Mouse (Mus musculus) c-Kit-negative CD71-positive TER-119-positive erythroid progenitor cells, embryonic 14.5 days (primary cell): ENCODE data around the gene Rpl36.
"Not testable (repeated sequence)": the region's sequence is repeated elsewhere in the genome, so short reads cannot be mapped to it uniquely, and the experiment has no call there.

Source experiments
- DNase-seq: peaks from one replicate; pipeline ENCODE4 v3.0.0-alpha.2; 2013; ENCODE audit warnings: low read depth, low spot score

Gene Rpl36

DNA sequence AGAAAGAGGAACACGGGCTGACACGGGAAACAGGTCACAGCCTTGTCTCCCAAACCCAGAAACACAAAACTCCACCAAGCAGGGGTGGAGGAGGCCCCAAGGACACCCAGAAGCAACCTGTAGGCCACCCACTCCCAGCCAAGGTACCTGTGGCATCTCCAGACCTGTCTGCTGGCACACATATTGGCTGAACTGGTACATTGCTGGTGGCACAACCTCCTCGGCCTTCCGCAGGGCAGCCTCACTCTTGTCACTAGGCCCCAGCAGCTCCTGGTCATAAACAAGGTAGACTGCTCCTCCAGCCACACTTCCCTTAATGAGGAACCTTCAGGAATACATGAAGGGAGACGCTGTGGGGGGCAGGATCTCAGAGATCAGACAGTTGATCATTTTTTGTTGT, 4.5 kb upstream of the Rpl36 start:
- no peak for DNase-seq

DNA sequence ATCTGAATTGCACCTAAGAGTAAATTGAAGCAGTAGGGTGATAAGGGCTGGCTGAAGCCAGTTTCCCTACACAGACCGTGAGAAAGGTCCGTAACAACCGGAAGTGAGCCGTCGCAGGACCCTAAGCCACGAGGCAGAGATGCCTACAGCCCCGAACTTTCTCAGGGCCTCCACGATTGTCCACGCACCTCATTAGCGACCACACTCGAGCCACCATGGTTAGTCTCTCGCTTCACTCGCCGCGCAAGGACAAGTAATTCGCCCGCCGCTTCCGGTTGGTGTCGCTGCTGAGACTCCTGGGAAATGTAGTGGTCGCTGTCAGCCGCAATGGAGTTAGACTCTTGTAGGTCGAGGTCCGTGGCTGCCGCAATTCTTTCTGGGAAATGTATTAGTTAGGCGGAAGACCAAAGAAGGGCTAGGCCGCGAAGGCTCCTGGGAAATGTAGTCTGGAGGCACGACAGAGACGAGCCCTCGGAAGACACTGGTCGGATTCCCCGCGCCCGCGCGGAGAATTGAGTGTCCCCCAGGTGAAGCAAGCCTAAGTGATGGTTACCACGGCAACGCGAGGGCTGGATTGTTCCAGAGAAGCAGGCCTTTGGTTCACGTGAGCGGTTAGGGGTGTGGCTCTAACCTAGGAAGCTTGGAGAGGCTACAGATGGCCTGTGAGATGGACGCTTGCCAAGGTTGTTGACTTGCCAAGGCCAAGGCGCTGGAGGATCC, 3.6 kb upstream of the Rpl36 start, which contains the start of gene 2410015M20Rik:
TSS of gene 2410015M20Rik (minus strand) at position 320 of the 720 bp plus-strand sequence.
- DNase-seq = peak; percentile 91

DNA sequence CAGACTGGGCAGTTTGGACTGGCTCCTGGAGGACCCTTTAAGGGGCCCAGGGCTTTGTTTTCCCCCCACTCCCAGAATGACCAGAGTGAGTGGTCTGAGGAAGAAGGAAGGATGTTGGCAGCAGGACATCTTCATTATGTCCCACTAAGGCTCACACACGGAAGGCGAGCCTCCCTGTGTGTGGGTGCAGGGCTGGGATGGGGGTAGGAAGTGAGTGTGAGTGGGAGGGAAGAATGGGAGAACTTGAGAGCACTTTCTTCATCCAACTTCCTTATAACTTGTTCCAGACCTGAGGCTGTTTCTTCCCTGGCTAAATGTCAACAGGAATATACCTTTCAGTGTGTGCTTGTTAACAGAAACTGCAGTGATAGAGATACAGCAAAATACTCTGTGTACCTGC, 1.9 kb upstream of the Rpl36 start:
- DNase-seq = no peak

DNA sequence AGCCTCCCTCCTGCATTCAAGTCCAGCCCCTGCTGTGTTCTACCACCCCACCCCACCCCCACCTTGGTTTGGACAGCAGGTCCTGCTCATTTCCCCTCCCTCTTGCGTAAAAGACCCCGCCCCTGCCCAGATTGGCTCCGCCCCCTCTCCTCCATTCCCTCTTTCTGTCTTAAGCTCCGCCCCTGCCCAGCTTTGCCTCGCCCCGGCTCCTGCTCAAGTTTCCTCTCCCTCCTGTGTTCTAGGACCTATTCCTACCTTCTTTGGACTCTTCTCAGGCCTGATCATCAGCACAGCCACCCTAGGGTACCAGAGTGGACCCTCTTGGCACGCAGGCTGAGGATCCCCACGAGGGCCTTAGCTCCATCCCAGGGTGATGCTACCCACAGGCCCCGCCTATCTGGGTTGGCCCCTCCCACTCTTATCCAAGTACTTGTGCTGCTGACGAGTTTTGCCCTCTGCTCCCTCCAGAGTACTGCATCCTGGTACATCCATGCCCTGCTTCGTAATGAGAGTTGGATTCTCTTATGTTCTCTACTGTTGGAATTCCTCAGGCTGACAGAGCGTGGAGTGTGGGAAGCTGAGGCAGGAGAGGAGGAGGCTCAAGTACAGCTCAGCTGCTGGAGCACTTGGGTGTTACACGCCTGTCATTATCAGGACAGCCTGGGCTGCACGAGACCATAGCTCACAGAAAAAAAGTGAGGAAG, 1.2 kb upstream of the Rpl36 start:
- peak; percentile 66 for DNase-seq

DNA sequence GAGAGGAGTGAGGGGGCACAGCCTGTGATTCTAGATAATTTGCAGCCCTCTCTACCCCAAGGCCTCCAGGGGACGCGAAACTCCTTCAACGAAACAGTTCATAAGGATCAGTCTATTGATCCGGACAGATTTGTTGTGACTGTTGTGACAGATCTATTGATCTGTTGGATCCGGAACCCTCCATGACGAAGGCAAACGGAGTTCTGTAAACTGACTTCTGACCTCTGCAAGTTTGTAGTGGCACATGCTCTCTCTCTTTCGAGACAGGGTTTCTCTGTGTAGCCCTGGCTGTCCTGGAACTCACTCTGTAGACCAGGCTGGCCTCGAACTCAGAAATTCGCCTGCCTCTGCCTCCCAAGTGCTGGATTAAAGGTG, 664 bp upstream of the Rpl36 start:
- DNase-seq = not testable (repeated sequence)

DNA sequence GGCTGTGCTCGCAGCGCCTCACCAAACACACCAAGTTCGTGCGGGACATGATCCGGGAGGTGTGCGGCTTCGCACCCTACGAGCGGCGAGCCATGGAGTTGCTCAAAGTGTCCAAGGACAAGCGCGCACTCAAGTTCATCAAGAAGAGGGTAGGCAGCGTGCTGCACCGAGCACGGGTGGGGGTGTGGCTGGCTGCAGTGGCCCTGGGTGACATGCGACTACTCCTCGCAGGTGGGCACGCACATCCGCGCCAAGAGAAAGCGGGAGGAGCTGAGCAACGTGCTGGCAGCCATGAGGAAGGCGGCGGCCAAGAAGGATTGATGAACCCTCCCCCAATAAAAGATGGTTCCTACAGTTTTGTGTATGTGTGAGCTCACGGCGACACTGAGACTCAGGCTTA, 677 bp downstream of the Rpl36 start:
- DNase-seq = not testable (repeated sequence)

DNA sequence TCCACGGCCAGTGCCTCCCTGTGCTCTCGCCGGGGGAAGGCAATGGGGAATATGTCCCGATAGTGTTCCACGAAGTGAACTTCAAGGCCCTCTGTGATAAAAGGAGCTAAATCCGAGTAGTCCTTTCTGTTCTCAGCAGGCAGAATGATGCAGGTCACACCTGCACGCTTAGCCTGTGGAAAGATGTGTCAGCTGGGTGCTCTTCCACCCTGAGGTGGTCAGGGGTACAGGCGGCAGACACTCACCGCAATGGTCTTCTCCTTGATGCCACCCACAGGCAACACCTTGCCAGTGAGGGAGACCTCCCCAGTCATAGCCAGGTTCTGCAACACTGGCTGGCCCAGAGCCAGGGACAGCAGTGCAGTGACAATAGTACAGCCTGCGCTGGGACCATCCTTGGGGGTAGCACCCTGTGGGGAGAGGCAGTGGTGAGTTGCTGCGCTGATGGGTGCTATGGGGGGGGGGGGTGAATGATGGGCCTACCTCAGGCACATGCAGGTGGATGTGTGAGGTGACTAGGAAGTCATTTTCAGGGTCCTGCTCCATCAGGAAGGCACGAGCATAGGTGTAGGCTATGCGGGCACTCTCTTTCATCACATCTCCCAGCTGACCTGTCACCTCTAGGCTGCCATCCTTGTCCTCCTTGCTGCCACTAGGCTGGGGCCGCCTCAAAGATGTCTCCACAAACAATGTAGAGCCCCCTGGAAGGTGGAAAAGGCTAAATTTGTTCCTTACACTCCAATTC, 1.3 kb downstream of the Rpl36 start:
- no peak for DNase-seq

DNA sequence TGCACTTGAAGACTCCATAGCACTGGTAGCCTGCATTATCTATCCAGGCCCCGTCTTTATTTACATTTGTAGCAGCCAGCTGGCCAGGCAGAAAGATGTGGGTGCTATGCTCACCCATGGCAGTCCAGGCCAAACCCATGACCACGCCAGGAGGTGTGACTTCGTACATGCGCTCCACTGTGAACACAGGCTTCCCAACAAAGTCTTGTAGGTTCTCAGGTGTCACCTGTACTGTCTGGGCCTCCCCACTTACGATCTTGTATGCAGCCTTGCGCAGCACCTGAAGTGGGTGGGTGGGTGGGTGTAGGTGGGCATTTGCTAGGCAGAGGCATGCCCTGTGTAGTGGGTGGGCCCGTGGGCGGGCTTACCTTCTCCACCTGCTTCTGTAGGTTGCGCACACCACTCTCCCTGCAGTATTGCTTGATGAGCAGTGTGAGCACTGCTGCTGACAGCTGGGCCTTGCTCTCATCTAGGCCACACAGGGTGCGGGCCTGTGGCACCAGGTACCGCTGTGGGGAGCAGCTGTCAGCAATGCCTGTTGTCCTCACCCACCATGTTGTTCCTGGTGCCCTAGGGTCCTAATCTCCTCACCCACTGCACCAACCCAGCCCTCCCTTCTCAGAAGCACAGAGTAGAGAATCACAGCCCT, 2.0 kb downstream of the Rpl36 start:
- no peak for DNase-seq

DNA sequence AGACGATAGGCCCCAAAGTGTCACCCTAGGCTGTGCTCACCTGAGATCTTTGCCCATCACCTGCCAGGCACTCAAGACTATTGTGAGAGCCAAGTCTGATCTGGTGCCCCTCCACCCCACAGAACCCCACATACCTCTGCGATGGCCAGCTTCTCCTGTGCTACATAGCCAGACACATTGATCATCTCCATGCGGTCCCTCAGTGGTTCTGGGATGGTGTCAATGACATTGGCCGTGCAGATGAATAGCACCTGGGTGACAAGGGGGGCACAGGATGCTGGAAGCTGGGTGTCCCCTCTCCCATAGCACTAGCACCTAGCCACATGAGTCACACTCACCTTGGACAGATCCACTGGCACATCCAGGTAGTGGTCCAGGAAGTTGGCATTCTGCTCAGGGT, 2.6 kb downstream of the Rpl36 start:
- no peak for DNase-seq

DNA sequence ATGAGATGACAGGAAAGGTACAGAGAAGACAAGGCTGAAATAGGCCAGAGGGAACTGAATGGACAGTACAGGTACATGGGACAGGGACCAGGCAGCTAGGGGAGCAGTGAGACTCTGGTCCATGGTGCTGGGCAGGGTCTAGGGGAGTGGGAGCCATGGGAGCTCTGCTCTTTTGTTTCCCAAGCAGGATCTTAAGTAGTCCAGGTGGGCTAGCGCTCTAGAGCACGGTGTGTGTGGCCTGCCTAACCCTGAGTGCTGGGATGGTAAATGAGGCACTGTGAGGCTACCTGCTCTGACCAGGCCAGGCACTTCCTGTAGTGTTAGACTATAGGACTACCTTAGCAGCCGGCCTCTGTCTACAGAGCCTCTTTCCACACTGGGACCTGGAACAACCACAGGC, 3.5 kb downstream of the Rpl36 start:
- DNase-seq = no peak

DNA sequence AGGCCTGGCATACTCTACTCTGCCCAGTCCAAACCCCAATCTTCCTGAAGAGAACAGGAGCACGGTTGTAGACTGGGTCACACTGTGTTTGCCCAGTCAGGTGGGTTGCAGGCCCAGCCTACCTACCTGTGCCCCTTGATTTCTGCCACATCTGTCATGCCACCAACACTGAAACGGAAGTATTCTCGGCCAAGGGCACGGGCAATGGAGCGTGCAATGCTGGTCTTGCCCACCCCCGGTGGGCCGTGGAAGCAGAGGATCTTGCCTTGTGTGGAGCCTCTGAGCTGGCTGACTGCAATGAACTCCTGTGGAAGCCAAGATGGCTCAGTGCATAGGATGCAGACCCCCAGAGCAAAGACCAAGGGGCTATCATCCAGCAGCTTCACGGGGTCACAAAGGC, 4.4 kb downstream of the Rpl36 start:
- DNase-seq = no peak

DNA sequence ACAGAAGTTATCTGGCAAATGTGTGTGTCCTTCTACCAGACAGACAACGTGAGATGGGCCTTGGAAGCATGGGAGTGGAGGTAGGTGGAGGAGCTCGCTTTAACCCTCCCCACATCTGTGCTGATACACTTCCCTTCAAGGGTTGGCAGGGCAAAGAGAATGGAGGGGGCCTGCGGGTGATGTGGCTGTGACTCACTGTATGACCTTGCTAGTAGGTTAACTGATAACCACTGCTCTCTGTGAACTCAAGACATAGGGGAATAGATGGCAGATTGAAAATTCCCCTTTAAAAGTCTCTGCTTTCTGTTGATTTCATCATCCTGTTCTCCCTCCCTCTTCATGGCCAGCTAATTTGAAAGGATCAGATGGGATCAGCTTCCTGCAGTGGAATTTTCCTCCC, 12.3 kb downstream of the Rpl36 start:
- DNase-seq = no peak

DNA sequence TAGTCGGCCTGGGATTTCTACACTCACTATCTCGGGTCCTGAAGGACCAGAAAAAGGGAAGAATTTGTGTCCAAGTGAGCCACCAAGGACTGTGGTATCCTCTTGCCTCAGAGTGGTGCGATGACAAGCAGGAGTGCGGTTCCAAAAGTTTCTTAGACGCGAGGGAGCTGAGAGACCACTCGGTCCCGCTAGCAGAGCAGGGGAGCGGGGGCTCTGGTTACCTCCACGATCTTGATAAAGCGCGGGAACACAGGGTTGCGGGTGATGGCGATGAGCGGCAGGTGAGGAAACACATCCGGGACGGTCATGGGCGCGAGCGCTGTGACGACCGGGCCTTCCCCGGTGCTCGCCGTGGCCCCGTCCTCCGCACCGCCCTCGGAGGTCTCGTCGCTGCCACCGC, 13.0 kb downstream of the Rpl36 start:
- DNase-seq = no peak

DNA sequence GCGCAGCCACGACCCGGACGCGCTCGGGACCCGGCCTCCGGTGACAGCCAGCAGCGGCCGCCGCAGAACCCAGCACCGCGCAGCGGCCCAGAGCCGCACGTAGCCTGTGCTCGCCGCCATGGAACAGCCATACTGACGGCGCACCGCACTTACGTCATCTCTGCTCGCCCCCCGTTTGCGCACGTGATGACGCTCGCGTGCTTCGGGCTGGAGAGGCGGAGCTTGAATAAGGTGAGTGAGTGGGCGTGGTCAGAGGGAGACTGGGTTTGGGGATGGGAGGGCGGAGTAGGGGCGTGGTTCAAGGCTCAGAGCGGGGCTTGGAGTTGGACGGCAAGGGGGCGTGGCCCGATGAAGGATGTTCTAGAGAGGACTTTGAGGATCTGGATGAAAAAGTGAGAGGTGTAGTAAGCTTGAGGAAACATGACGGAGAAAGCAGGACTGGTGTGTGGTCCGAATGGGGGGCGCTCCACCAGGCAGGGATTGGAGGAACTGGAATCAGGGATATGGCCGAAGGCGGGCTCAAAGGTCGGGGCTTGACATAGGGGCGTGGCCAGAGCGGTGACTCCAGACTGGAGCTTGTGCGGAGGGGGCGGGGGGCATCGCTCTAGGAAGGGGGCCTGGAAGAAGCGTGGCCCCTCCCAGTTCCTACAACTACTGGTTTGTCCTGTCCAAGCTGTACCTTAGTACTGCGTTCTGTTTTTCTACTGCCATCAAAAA, 13.7 kb downstream of the Rpl36 start, which contains the start of gene Lonp1:
TSS of gene Lonp1 (minus strand) at position 134 of the 717 bp plus-strand sequence.
- peak; percentile 92 for DNase-seq

DNA sequence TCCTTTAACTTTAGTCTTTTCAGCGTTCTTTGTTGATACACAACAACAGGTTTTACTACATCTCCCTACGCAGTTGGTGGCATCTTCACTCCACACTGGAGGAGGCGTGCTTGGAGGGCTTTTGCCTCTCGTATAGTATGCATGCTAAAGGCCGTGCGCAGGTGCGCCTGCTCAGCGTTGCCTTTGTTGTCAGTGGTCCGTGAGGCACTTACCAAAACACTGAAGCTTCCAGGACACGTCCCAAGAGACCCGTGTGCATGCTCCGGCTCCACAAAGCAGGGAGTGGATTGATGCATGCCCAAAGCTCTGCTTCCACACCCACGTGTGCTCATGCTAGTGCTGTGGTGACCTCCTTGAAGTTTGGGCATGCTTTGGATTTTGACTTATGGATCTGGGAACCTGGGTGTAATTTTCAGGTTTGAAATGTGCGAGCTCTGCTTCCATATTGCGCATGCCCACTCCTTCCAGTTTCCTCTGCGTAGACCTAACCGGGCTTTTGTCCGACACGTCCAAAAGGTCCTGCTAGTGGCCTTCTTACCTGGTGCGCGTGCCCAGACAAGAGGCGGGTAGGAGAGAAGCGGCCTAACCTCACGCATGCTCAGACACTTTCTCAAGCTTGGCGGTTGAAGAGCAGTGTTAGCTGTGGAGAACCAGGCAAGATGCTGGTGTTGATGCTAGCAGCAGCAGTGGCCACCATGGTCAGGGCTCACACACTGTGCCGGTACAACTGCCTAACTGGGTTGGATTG, 14.5 kb downstream of the Rpl36 start, which contains the start of gene Catsperd:
TSS of gene Catsperd (plus strand) at position 614 of the 748 bp plus-strand sequence.
- DNase-seq = no peak

DNA sequence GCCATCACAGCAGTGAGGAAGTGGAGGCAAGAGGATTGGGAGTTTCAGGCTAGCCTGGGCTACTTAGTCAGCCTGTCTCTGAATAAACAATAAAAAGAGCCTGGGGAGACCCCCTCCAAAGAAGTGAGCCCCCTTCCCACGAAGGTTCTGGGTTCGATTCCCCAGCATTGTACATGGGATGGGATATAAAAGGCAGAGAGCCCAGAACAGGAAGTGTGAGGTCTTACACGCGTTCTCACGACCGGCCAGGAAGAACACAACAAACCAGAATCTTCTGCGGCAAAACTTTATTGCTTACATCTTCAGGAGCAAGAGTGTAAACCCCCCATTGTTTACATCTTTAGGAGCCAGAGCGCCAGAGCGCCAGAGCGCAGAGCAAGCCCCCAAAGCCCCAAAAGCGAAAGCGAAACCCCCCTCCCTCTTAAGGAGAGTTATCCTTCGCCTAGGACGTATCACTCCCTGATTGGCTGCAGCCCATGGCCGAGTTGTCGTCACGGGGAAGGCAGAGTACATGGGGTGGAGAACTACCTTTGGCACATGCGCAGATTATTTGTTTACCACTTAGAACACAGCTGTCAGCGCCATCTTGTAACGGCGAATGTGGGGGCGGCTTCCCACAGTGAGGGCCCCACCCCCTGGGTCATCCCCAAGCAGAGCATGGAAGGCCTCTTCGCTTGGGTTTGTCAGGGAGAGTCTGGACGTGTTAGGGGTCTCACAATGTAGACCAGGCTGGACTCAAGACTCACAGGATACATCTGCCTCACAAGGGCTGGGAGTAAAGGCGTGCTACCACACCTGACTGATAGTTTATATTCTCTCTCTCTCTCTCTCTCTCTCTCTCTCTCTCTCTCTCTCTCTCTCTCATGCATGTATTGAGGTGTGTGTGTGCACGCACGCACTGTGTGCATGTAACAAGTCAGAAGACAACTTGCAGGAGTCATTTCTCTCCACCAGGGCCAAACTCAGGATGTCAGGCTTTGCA, 16.9 kb downstream of the Rpl36 start:
- DNase-seq = not testable (repeated sequence)

DNA sequence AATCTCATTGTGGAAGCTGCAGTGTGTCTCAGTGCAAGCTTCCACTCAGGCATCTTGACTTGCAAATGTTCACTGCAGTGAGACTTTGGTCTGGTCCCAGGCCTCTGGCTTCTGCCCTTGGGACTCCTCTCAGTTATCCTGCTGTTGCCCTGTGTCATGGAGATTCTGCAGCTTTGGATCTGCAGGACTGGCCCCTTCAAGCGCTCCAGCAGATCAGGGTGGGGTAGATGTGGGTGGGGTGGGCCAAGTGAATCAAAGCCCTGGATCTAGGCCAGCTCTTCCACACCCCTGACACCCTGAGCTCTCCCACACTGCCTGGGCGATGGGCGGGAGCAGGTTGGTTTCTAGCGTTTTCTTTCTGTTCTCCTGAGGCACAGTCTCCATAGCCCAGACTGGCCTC, 18.6 kb downstream of the Rpl36 start:
- no peak for DNase-seq

DNA sequence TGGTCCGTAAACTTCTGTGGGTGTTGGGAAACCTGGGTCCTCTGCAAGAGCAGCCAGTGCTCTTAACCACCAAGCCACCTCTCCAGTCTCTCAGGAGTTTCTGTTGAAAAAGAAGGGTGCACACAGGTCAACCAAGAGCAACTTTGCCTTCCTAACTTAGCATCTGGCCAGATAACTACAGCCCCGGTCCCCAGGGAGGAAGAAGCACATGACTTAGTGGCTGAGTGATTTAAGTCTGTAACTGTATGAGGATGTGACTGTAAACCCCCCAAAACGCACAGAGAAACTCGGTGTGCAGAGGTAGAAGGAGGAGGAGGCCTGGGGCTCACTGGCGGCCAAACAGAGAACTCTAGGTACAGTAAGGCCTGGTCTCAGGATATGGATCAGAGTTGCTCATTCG, 20.8 kb downstream of the Rpl36 start:
- DNase-seq = no peak

DNA sequence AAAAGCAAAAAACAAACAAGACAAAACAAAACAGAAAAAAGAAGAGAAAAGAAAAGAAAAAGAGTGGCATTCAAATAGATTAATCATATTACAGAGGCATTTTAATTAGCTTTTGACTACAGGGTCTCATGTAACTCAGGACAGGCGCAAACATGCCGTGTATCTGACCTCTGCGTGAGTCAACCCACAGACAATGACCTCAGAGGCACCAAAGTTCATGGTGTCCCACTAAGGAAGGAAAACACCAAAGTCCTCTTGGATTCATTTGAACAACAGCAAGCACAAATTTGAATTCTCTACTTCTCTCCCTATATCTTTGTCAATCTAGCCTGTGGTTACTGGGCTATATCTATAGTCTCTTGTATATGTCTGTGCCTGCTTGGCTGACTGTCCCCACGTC, 30.0 kb downstream of the Rpl36 start:
- DNase-seq = no peak
